Mouse (Mus musculus): Measurements from ENCODE around the gene Wdr70. TPM values are rescaled to one million over a fixed set of nuclear protein-coding genes. Genes with fewer than 3 reads are reported as not detected.

The Wdr70 gene
- polyA plus RNA-seq (2014; fragmentation: Illumina TruSeq; extraction: RNeasy Lipid Tissue Mini Kit (QIAGEN cat#74804); ENCODE audit: low read depth, low replicate concordance) = 64.9 TPM

GRCm38 (mm10) chr15:8098774-8099749 is at the start of gene Wdr70:
Gene Wdr70, minus strand, starts transcription at chr15:8099209.

GRCm38 (mm10) chr15:8108966-8109743 is 10.1 kb upstream of the Wdr70 start, which contains the start of gene Nup155:
Gene Nup155, plus strand, starts transcription at chr15:8109273.

Other genes starting within 250 kb of the Wdr70 start
- 48.8 TPM for gene Nup155, start 10.1 kb upstream of the Wdr70 start, polyA plus RNA-seq (2014; fragmentation: Illumina TruSeq; extraction: RNeasy Lipid Tissue Mini Kit (QIAGEN cat#74804); ENCODE audit: low read depth, low replicate concordance)
- gene Cplane1, start 69.9 kb upstream of the Wdr70 start, polyA plus RNA-seq (2014; fragmentation: Illumina TruSeq; extraction: RNeasy Lipid Tissue Mini Kit (QIAGEN cat#74804); ENCODE audit: low read depth, low replicate concordance) = 37.8 TPM

Measured in testis, adult 10 weeks (tissue).